Mouse (Mus musculus) spleen, adult 2 months (tissue): ENCODE measurements around the gene Rpl6. TPM values are rescaled to one million over a fixed set of nuclear protein-coding genes. Genes with fewer than 3 reads are reported as not detected.

Experiments
- DNase-seq, 2 experiments: peaks; one replicate each; pipeline versions ENCODE4 v3.0.0 to v3.0.0-alpha.2; 2012 to 2021; ENCODE audit warnings: low spot score in 2 of 2, low read depth in 1 of 2
- H3K27ac ChIP-seq: fragments of 200-500 bp; 2 replicates; pipeline ENCODE4 v1.5.1; 2012; ENCODE audit warnings: low read length, inconsistent platforms; ENCODE audit not compliant: insufficient read depth
- H3K27me3 ChIP-seq: fragments of 200-500 bp; 2 replicates; pipeline ENCODE4 v1.6.1; 2012; ENCODE audit warnings: mild to moderate bottlenecking, moderate library complexity, low read length, inconsistent platforms; ENCODE audit not compliant: control insufficient read depth, insufficient read depth
- H3K36me3 ChIP-seq: fragments of 200-500 bp; 2 replicates; pipeline ENCODE4 v1.6.1; 2012; ENCODE audit warnings: mild to moderate bottlenecking, low read length, inconsistent platforms; ENCODE audit not compliant: control insufficient read depth, insufficient read depth
- H3K4me1 ChIP-seq: fragments of 200-500 bp; 2 replicates; pipeline ENCODE4 v1.6.1; 2011; ENCODE audit warnings: inconsistent platforms; ENCODE audit not compliant: control insufficient read depth, insufficient read depth, insufficient read length
- H3K4me3 ChIP-seq: fragments of 200-500 bp; 2 replicates; pipeline ENCODE4 v1.5.1; 2011; ENCODE audit warnings: mild to moderate bottlenecking, inconsistent platforms; ENCODE audit not compliant: insufficient read depth, insufficient read length; ENCODE audit errors: extremely low read depth
- CTCF ChIP-seq: fragments of 200-500 bp; IDR thresholded peaks from 2 replicates; pipeline ENCODE4 v1.5.1; 2011; ENCODE audit warnings: mild to moderate bottlenecking, inconsistent platforms; ENCODE audit not compliant: insufficient read depth, insufficient read length, insufficient replicate concordance; ENCODE audit errors: extremely low read depth
- POLR2A ChIP-seq: fragments of 200-500 bp; IDR thresholded peaks from 2 replicates; pipeline ENCODE4 v1.6.1; 2011; ENCODE audit warnings: low read depth, low read length, inconsistent platforms
- WGBS: fragments of 180-500 bp; shearing (Covaris S2); methylation state at CpG from one replicate; pipeline ENCODE4 v1.1.7; 2018; 5-methylcytosine and 5-hydroxymethylcytosine counted together
- polyA plus RNA-seq: library from polyadenylated mRNA; depleted of rRNA; stranded (reverse); fragments of >200 nt; gene quantifications from 2 replicates; pipeline ENCODE4 v1.2.3, GENCODE M21; 2012

Gene Rpl6
- polyA plus RNA-seq, 1 experiment, result 281 TPM

- Histone ChIP-seq H3K27ac (peak overlapping the region; percentile 18; the same call in 1 of the 2 replicates), H3K4me1 (0 out of 2 replicates have a peak, but pooled peaks cover 3% of the 10 kb centered on the region), H3K27me3 (no peaks in the 10 kb centered on the region), H3K4me3 (no peak overlapping the region), H3K36me3 (no peaks in the 10 kb centered on the region)
- no peak for DNase-seq
- WGBS, result 38% methylated on average over 1 of the region's 1 CpGs
- TF ChIP-seq POLR2A (no peak), CTCF (no peak)
Observed at GRCm38 (mm10) chr5:121242261-121242660, 38.0 kb downstream of the Rpl6 start.

- Histone ChIP-seq H3K4me1 (0 out of 2 replicates have a peak, but pooled peaks cover 3% of the 10 kb centered on the region), H3K4me3 (no peak overlapping the region), H3K27me3 (no peaks in the 10 kb centered on the region), H3K36me3 (no peaks in the 10 kb centered on the region), H3K27ac (no peak overlapping the region; the same call in 1 of the 2 replicates)
- TF ChIP-seq POLR2A (no peak), CTCF (no peak)
- DNase-seq, result no peak
- WGBS, result 84% methylated on average over 1 of the region's 1 CpGs
Observed at GRCm38 (mm10) chr5:121242701-121243100, 38.4 kb downstream of the Rpl6 start.

- WGBS, result 87% methylated on average over 1 of the region's 1 CpGs
- peak overlapping the region; percentile 34; the same call in 1 of the 2 replicates for H3K27ac ChIP-seq
Observed at GRCm38 (mm10) chr5:121243676-121244364, 39.5 kb downstream of the Rpl6 start.

GRCm38 (mm10) chr5:121244365-121244731 is 40.1 kb downstream of the Rpl6 start:
- Histone ChIP-seq H3K4me3 (no peak overlapping the region), H3K4me1 (0 out of 2 replicates have a peak, but pooled peaks cover 3% of the 10 kb centered on the region), H3K36me3 (no peaks in the 10 kb centered on the region), H3K27me3 (no peaks in the 10 kb centered on the region), H3K27ac (no peak overlapping the region)
- no peak for DNase-seq
- 83% methylated on average over 5 of the region's 5 CpGs for WGBS
- no peak for TF ChIP-seq POLR2A
- TF ChIP-seq CTCF, result no peak

More at GRCm38 (mm10) chr5:121243676-121244364, 39.5 kb downstream of the Rpl6 start:
- TF ChIP-seq POLR2A, result no peak
- TF ChIP-seq CTCF, result no peak
- H3K4me3 ChIP-seq, result no peak overlapping the region
- no peaks in the 10 kb centered on the region for H3K36me3 ChIP-seq
- H3K27me3 ChIP-seq, result no peaks in the 10 kb centered on the region
- no peak for DNase-seq
- H3K4me1 ChIP-seq, result 0 out of 2 replicates have a peak, but pooled peaks cover 3% of the 10 kb centered on the region

GRCm38 (mm10) chr5:121245201-121245600 is 40.9 kb downstream of the Rpl6 start:
- H3K4me1 ChIP-seq, result 0 out of 2 replicates have a peak, but pooled peaks cover 3% of the 10 kb centered on the region
- TF ChIP-seq CTCF (no peak), POLR2A (no peak)
- no peaks in the 10 kb centered on the region for H3K27me3 ChIP-seq
- no peak overlapping the region for H3K4me3 ChIP-seq
- WGBS, result 90% methylated on average over 7 of the region's 7 CpGs
- no peak for DNase-seq
- H3K27ac ChIP-seq, result no peak overlapping the region; the same call in 1 of the 2 replicates
- no peaks in the 10 kb centered on the region for H3K36me3 ChIP-seq

- H3K27me3 ChIP-seq, result no peaks in the 10 kb centered on the region
- no peak overlapping the region for H3K4me3 ChIP-seq
- TF ChIP-seq CTCF (no peak), POLR2A (no peak)
- WGBS, result 81% methylated on average over 3 of the region's 3 CpGs
- H3K4me1 ChIP-seq, result peaks cover 3% of the 10 kb centered on the region; the same call in 1 of the 2 replicates
- H3K27ac ChIP-seq, result no peak overlapping the region
- no peak for DNase-seq
- H3K36me3 ChIP-seq, result peaks cover 2% of the 10 kb centered on the region; the same call in 1 of the 2 replicates
Observed at GRCm38 (mm10) chr5:121248766-121249394, 44.6 kb downstream of the Rpl6 start.

- Histone ChIP-seq H3K36me3 (peaks cover 5% of the 10 kb centered on the region), H3K4me3 (no peak overlapping the region), H3K4me1 (peaks cover 3% of the 10 kb centered on the region; the same call in 1 of the 2 replicates), H3K27ac (no peak overlapping the region), H3K27me3 (no peaks in the 10 kb centered on the region)
- no peak for DNase-seq
- WGBS, result 52% methylated on average over 3 of the region's 3 CpGs
- no peak for TF ChIP-seq CTCF
- no peak for TF ChIP-seq POLR2A
Observed at GRCm38 (mm10) chr5:121249693-121250092, 45.4 kb downstream of the Rpl6 start.
